Mouse (Mus musculus) Patski (cell line): ENCODE data around the gene Hoxa7. TPM values are rescaled to one million over a fixed set of nuclear protein-coding genes. Genes with fewer than 3 reads are reported as not detected.
A peak's percentile ranks its signal among the peaks of the same experiment; 100 is the strongest.

Experiments used
- ATAC-seq: fragments of 100-300 bp; one replicate; pipeline ENCODE4 v1.8.0; 2021
- CTCF ChIA-PET: fragments of 350-600 bp; sonication (Branson Sonifier 250); formaldehyde crosslinking; loops from one replicate; lab custom pipeline; 2022; ENCODE audit warnings: inconsistent platforms; lab: Charles Lee
- POLR2A ChIA-PET: fragments of 350-600 bp; sonication (Branson Sonifier 250); formaldehyde crosslinking; loops from one replicate; lab custom pipeline; 2022; ENCODE audit warnings: antibody characterized with exemption, inconsistent platforms; lab: Charles Lee
- DNase-seq: peaks from one replicate; pipeline ENCODE4 v3.0.0-alpha.2; 2011; ENCODE audit warnings: low read depth, low spot score
- H3K27me3 ChIP-seq: fragments of 371-371 bp; one replicate; pipeline ENCODE4 v1.5.1; 2021
- CTCF ChIP-seq: fragments of 100-300 bp; IDR thresholded peaks from one replicate; pipeline ENCODE4 v1.5.1; 2021
- in situ Hi-C: fragments of 300-500 bp; cut with MboI; formaldehyde crosslinking; loops from 3 replicates; pipeline ENCODE4 v1.11.1; 2018; ENCODE audit warnings: low pct_unique_long_range_greater_than_20kb, mixed read lengths
- polyA plus RNA-seq: library from polyadenylated mRNA; unstranded; gene quantifications from one replicate; pipeline ENCODE4 v1.2.3, GENCODE M21; 2021

Gene Hoxa7
- polyA plus RNA-seq, 1 experiment from 2014 or later: 51.6 TPM

DNA sequence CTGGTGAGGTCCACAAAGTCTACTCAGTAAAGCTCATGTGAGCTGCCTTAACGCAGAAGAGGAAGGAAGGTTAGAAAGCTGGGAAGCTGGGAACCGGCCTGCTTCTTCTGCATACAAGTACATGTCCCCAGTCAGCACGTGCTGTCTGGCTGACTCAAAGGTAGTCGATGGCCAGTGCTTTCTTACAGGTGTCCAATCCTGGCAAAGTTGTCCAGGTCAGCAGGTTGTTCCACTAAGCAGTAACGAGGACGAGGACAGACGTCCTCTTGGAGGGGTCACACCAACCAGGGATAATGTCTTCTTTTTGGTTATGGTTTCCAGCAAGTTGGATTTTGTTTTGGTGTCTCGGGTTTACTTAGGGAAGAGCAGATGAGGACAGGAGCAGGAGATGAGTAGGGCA lies 31.7 kb downstream of the Hoxa7 start:
- TF ChIP-seq CTCF: no peak
- no peaks in the 10 kb centered on the region for H3K27me3 ChIP-seq
- ATAC-seq (no peak), DNase-seq (no peak)
- POLR2A ChIA-PET: interaction anchor here (1.0 kb wide), 1 partner anchor 16 kb away, joined by 4 read pairs; no protein-coding TSS in a partner anchor
- in situ Hi-C loops: no loop called here
- CTCF ChIA-PET: interaction anchor here (1.3 kb wide), 1 partner anchor 11 kb away, joined by 4 read pairs; no protein-coding TSS in a partner anchor

DNA sequence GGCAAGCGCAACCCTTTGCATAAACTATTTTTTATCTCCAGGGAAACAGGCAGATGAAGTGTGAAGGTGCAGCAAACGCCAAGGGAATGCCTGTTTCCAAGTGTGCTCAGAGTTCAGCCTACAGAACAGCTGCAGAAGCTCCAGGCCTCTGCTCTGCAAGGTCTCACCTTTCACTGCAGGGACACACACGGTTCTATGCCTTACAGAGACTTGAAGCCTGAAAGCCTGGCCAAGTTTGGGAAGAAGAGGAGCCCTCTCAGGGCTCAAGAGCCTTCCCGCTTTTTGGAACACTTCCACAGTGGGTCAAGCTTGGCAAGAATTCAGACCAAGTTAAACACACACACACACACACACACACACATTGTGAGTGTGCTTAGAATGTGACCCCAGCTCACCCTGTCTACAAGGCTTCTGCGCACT lies 32.5 kb downstream of the Hoxa7 start:
- TF ChIP-seq CTCF: no peak
- no peaks in the 10 kb centered on the region for H3K27me3 ChIP-seq
- ChIA-PET POLR2A (interaction anchor here (1.0 to 1.2 kb wide), 2 partner anchors 13 to 16 kb away, joined by 3 to 4 read pairs; no protein-coding TSS in a partner anchor), CTCF (interaction anchor here (1.3 kb wide), 1 partner anchor 10 kb away, joined by 4 read pairs; no protein-coding TSS in a partner anchor)
- ATAC-seq (no peak), DNase-seq (no peak)
- in situ Hi-C loops: no loop called here

DNA sequence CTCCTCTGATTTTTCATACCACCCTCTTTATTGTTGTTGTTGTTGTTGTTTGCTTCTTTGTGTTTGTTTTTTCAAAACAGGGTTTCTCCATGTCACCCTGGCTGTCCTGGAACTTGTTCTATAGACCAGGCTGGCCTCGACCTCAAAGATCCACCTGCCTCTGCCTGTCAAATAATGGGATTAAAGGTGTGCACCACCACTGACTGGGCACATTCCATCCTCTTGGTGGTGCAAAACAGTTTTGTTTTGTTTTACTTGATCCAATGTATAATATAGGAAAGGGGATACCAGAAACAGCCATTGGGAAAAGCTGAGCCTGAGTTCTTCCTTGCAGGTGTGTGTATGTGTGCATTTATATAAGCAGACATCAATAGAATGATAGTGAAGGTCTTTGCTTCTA lies 35.2 kb downstream of the Hoxa7 start:
- ATAC-seq: no peak
- in situ Hi-C loops: no loop called here
- POLR2A ChIA-PET: no interaction called here

DNA sequence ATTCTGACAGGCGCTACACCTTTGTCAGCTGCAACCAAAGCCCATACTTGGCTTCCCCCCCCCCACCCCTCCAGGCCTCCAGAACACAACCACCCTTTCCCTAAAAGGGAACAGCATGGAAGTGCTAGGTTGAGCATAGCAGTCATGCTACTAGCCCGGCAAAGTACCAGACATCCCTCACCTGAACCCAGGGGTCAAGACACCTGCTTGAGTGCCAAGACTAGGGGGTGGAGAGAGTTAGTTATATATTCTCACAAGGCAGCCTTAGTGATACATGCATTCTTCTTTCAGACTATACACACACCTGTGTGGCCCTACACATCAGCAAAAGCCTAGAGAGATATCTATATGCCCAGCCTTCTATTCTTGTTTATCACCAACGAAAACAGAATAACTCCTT lies 35.8 kb downstream of the Hoxa7 start:
- no peak for ATAC-seq
- in situ Hi-C loops: no loop called here
- no peak for DNase-seq
- ChIA-PET POLR2A (interaction anchor here (0.6 to 16.4 kb wide), 4 partner anchors 12 to 515 kb away, joined by 3 to 378 read pairs (median 3); partner anchors contain the start of genes Gm28308, Hoxa10, Hoxa3 and Hoxa6), CTCF (no interaction called here)
- no peak for TF ChIP-seq CTCF
- H3K27me3 ChIP-seq: no peaks in the 10 kb centered on the region

More for the DNA sequence above, 35.2 kb downstream of the Hoxa7 start:
- TF ChIP-seq CTCF: no peak
- CTCF ChIA-PET: interaction anchor here (1.2 to 1.8 kb wide), 2 partner anchors 18 to 185 kb away, joined by 3 to 6 read pairs; partner anchors contain the start of gene Hoxa5
- DNase-seq: no peak
- no peaks in the 10 kb centered on the region for H3K27me3 ChIP-seq

DNA sequence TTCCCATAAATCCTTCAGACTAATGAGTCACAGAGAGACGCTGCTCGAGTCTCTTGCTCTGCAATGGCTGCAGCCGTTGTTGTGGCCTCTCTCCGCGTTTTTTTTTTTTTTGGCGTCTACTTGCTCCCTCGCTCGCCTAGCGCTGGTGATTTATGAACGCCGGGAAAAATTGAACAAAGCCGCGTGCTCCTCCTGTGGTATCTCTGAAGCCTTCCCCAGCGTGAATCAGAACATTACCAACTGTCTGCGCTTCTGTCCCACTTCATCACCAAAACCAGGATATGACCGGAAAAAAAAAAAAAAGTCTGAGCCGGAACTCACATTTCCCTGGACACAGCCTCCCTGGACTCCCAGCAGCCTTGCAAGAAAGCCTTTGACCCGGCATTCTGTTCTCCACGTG lies 36.4 kb downstream of the Hoxa7 start:
- H3K27me3 ChIP-seq: no peaks in the 10 kb centered on the region
- ChIA-PET CTCF (interaction anchor here (1.6 kb wide), 1 partner anchor 10 kb away, joined by 5 read pairs; no protein-coding TSS in a partner anchor), POLR2A (interaction anchor here (0.6 to 16.4 kb wide), 4 partner anchors 13 to 516 kb away, joined by 3 to 378 read pairs (median 3); partner anchors contain the start of genes Gm28308, Hoxa10, Hoxa3 and Hoxa6)
- no peak for TF ChIP-seq CTCF
- DNase-seq: no peak
- no peak for ATAC-seq
- in situ Hi-C loops: no loop called here

DNA sequence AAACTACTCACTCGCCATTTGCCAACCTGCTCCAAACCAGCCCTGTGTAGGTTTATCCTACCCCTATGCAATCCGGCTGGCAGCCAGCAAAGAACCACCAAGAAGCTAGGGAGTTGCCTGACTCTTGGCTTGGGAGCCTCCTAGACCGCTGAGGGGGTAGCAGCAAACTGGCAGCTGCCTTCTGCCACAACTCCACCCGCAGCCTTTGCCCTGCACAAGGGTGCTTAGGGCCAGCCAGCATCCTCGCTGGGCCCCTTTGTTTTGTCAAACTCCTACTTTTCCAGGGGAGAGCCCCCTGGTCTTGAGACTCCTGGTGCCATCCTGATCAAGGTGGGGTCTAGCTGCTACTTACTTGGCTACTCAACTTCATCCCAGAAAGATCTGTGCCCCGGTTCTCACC lies 37.0 kb downstream of the Hoxa7 start:
- POLR2A ChIA-PET: interaction anchor here (0.7 to 16.4 kb wide), 5 partner anchors 20 to 155 kb away, joined by 3 to 378 read pairs (median 4); partner anchors contain the start of genes Gm28308, Hoxa10, Hoxa3 and Hoxa5
- no peak for DNase-seq
- TF ChIP-seq CTCF: no peak
- CTCF ChIA-PET: interaction anchor here (0.9 to 1.8 kb wide), 6 partner anchors 10 to 54 kb away, joined by 3 to 5 read pairs (median 4); partner anchors contain the start of genes Hoxa5 and Hoxa7
- no peak for ATAC-seq
- in situ Hi-C loops: no loop called here
- no peaks in the 10 kb centered on the region for H3K27me3 ChIP-seq

DNA sequence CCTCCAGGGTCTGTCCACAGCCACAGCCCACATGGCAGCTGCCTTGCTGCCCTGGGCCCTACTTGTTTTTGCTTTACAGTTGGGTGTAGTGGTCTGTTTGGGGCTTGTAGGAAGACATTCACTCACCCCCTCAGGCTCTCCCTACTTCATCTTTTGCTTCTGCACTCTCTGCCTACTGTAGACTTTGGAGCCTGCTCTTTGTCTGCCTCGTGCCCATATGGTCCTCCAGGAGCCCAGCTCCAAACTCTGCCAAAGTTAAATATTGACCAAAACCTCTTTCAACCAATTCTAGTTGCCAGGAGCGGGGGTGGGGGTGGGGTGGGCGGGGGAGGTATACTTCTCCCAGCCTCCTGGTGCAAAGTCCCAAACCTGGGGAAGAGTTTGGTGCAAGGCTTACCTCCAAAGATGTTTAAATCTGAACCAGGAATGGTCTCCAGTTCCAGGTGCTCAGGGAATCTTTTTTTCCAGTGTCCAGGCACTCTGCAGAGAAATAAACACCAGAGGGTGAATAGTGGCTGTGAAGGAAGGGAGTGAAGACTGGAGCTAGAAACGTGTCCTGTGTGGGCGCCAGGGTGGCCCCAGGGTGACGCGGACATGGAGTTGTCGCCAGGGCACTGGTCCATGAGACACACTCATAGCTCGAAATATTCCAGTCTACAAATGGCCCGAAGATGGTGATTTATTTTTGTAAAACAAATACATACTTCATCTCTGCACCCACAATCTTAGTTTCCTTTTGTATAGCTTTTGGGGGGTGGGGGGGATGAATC lies 38.2 kb downstream of the Hoxa7 start:
- DNase-seq (no peak), ATAC-seq (peak; percentile 22)
- no peak for TF ChIP-seq CTCF
- POLR2A ChIA-PET: interaction anchor here (1.0 to 16.4 kb wide), 6 partner anchors 9 to 63 kb away, joined by 3 to 378 read pairs (median 4); partner anchors contain the start of genes Gm28308, Hoxa10, Hoxa11 and Hoxa3
- H3K27me3 ChIP-seq: no peaks in the 10 kb centered on the region
- CTCF ChIA-PET: interaction anchor here (0.7 to 1.8 kb wide), 16 partner anchors 8 to 185 kb away, joined by 3 to 7 read pairs (median 4); partner anchors contain the start of genes Gm28308, Hoxa10, Hoxa3 and Hoxa5
- in situ Hi-C loops: no loop called here

DNA sequence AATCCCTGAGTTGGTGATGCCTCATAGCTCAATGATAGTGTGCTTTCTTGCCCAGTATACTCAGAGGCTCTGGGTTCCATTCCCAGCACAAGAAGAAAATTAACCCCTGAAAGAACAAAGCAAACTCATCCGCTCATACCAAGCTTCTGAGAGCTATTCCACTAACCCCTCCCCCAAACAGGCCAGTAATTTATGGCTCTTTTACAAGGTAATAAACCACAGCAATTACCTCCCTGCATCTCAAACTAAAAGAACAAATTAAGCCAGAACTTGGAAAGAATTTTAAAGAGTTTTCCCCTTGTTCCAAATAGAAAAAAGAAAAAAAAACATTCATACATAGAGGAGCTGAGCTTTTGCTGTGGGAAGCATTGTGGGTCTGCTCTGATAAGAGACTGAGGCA lies 38.9 kb downstream of the Hoxa7 start:
- POLR2A ChIA-PET: interaction anchor here (0.9 to 16.4 kb wide), 6 partner anchors 8 to 63 kb away, joined by 3 to 378 read pairs (median 4); partner anchors contain the start of genes Gm28308, Hoxa10, Hoxa11 and Hoxa3

DNA sequence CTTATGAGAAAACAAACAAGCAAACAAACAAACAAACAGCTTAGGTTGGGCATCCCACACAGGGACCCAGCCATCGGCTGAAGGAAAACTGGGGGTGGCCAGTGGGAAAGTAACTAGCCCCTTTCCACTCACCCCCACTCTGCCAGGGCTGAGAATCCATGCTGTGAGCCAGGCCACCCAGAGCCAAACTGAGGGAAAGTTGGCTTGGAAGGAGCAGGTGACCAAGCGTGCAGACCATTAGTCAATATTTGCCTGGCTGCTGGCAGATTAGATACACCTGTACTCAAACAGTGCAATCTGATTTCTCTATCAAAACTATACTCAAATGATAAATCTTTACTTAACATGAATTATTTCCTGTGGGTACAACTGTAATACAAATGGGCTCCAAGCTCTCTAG lies 39.6 kb downstream of the Hoxa7 start:
- CTCF ChIA-PET: interaction anchor here (1.3 to 1.6 kb wide), 2 partner anchors 23 to 180 kb away, joined by 4 read pairs; partner anchors contain the start of gene Hoxa5
- no peaks in the 10 kb centered on the region for H3K27me3 ChIP-seq
- DNase-seq: no peak

More for the DNA sequence above, 38.9 kb downstream of the Hoxa7 start:
- no peak for TF ChIP-seq CTCF
- no peaks in the 10 kb centered on the region for H3K27me3 ChIP-seq
- CTCF ChIA-PET: interaction anchor here (1.3 to 1.8 kb wide), 5 partner anchors 21 to 184 kb away, joined by 4 to 5 read pairs (median 5); partner anchors contain the start of gene Hoxa5
- ATAC-seq (no peak), DNase-seq (no peak)
- in situ Hi-C loops: no loop called here

DNA sequence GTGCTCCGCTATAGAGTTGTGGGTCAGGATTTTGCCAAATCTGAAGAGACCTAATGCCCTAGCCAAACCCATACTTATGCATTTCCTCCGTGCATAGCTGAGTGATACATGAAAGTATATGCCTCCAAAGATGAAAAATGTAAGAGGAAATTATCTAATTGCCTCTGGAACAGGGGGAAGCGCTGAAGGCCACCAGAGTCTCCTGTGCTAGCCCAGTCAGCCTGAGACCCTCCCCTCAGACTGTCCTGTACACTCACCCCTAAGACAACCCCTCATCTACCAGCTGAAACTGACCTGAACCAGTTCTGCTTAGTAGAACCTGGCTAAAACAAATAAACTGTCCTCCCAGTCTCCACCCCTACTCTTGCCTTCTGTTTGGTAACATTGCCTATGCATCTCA lies 40.9 kb downstream of the Hoxa7 start:
- in situ Hi-C loops: no loop called here
- DNase-seq: no peak
- no peak for TF ChIP-seq CTCF
- CTCF ChIA-PET: interaction anchor here (1.6 kb wide), 1 partner anchor 20 kb away, joined by 4 read pairs; no protein-coding TSS in a partner anchor
- H3K27me3 ChIP-seq: no peaks in the 10 kb centered on the region
- POLR2A ChIA-PET: interaction anchor here (16.4 kb wide), 1 partner anchor 44 kb away, joined by 378 read pairs; the partner anchor contains the start of genes Gm28308, Hoxa10, Hoxa3 and Hoxa6
- ATAC-seq: no peak

More for the DNA sequence above, 39.6 kb downstream of the Hoxa7 start:
- POLR2A ChIA-PET: interaction anchor here (0.6 to 16.4 kb wide), 6 partner anchors 7 to 1406 kb away, joined by 3 to 378 read pairs (median 4); partner anchors contain the start of genes Gm28308, Hoxa10, Hoxa3 and Hoxa6
- in situ Hi-C loops: no loop called here
- no peak for TF ChIP-seq CTCF
- ATAC-seq: no peak
